Mouse (Mus musculus) bone marrow, adult 2 months (tissue): ENCODE results near the gene Nhsl1.

Experiments used
- CTCF ChIP-seq: fragments of 200-500 bp; IDR thresholded peaks from 2 replicates; pipeline ENCODE4 v1.5.1; 2011; ENCODE audit warnings: low read length, control low read depth; ENCODE audit not compliant: control insufficient read depth, insufficient read depth
- POLR2A ChIP-seq: fragments of 200-500 bp; IDR thresholded peaks from 2 replicates; pipeline ENCODE4 v1.6.1; 2011; ENCODE audit warnings: low read depth, mild to moderate bottlenecking, control low read depth, low read length, borderline replicate concordance; ENCODE audit not compliant: control insufficient read depth

DNA sequence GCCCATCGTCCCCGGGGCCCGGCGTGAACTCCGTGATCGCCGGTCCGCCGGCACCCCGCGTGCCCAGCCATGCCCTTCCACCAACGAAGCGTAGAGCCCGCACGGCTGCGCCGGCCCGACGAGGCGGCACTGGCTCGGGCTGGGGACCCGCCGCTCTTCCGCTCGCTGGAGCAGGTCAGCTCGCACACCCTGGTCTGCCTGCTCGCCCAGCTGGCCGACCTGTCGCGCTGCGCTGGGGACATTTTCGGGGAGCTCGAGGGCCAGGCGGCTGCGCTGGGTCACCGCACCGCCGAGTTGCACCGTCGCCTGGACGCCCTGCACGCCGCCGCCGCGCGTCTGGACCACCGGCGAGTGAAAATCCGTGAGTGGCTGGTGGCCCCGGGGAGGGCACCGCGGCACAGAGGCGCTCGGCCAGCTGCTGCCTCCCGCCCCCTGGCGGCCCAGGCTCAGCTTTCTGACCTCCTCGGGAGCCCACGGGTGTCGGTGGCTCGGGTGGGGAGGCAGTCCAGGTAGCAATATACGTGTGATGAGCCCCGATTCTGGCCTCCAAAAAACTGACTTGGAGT is at the start of gene Nhsl1:
- TF ChIP-seq POLR2A, result no peak
- TF ChIP-seq CTCF, result peak; percentile 34; the same call in 1 of the 2 replicates
